In the genomic region with DNA sequence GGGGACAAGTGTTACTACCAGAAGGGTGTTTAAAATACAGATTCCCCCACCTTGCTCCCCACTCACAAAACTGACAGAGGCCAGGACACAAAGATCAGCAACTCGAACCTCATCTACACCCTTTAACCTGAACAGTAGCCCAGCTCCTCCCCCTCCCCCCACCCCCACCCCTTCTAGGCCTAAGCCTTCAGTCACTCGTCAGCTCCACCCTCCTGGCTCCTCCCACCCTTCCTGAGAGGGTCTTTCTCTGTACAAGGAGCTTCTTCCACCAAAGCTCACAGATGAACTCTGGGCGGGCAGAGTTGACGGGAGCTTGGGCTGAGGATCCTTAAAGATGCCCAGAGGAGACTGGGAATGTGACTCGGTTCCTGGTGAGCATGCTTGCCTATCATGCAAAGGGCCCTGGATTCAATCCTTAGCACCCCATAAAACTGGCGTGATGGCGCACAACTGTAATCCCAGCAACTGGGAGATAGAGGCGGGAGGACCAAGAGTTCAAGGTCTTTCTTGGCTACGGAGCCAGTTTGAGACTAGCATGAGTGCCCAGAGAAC, we compare ENCODE assay signal across 11 mouse cellular contexts. TPM values are rescaled to one million over a fixed set of nuclear protein-coding genes. Genes with fewer than 3 reads are reported as not detected.
DNase-seq lines count a peak whose midpoint lies in the region; ATAC-seq and TF ChIP-seq lines count a peak whose summit lies in the region.
"Had no signal": no experiment of that assay in that cellular context is flagged by ENCODE, and none has a peak within 500 bp of the region (broad histone marks: within the 10 kb centered on the region; RNA-seq: fewer than 3 reads in every experiment).

No protein-coding gene starts in this region.

- no peak for TF ChIP-seq EP300 in stomach, postnatal 0 days (optimal IDR thresholded peaks at IDR 0.05)

- no peak overlapping the region for H3K4me2 ChIP-seq in forebrain, embryonic 15.5 days (replicated peaks)
- peak overlapping the region; percentile 11 for H3K4me2 ChIP-seq in limb, embryonic 12.5 days
- H3K4me2 ChIP-seq in stomach, postnatal 0 days (replicated peaks; ENCODE audit: low read depth) = 0 out of 2 replicates have a peak overlapping the region, but pooled peaks have one; percentile 5

- peak overlapping the region; percentile 54 for H3K27ac ChIP-seq in forebrain, embryonic 10.5 days
- H3K27ac ChIP-seq in forebrain, embryonic 15.5 days (replicated peaks) = no peak overlapping the region
- H3K27ac ChIP-seq in limb, embryonic 12.5 days = no peak overlapping the region
- no peak overlapping the region for H3K27ac ChIP-seq in stomach, postnatal 0 days (replicated peaks)
- H3K27ac ChIP-seq: embryonic facial prominence, embryonic 13.5 days had no signal

- no peak for TF ChIP-seq CTCF in stomach, postnatal 0 days (IDR thresholded peaks at IDR 0.05; ENCODE audit: low read depth)

- peak overlapping the region; percentile 33; the same call in 1 of the 2 replicates for H3K4me3 ChIP-seq in forebrain, embryonic 10.5 days
- H3K4me3 ChIP-seq in forebrain, embryonic 15.5 days = no peak overlapping the region
- H3K4me3 ChIP-seq in limb, embryonic 12.5 days (replicated peaks) = no peak overlapping the region
- H3K4me3 ChIP-seq in stomach, postnatal 0 days (ENCODE audit: low read depth, low read length) = no peak overlapping the region
- H3K4me3 ChIP-seq: embryonic facial prominence, embryonic 13.5 days had no signal

- H3K27me3 ChIP-seq in forebrain, embryonic 10.5 days (ENCODE audit: poor library complexity, severe bottlenecking) = peaks cover 27% of the 10 kb centered on the region
- H3K27me3 ChIP-seq in forebrain, embryonic 15.5 days = no peaks in the 10 kb centered on the region
- peaks cover 22% of the 10 kb centered on the region for H3K27me3 ChIP-seq in limb, embryonic 12.5 days
- no peaks in the 10 kb centered on the region for H3K27me3 ChIP-seq in stomach, postnatal 0 days (ENCODE audit: control insufficient read depth, insufficient read depth, low read length)
- H3K27me3 ChIP-seq: embryonic facial prominence, embryonic 13.5 days had no signal

- no peak for DNase-seq in forebrain, embryonic 10.5 days (ENCODE audit: extremely low spot score, low spot score)
- peak; percentile 46 for DNase-seq in thymus, postnatal 0 days (ENCODE audit: low spot score)
- DNase-seq in thymus, postnatal 25 days = no peak
- no peak for DNase-seq in stomach, postnatal 0 days (ENCODE audit: low spot score)
- DNase-seq in adrenal gland, postnatal 36 days = no peak
- DNase-seq: kidney, postnatal 14 days had no signal

- no peaks in the 10 kb centered on the region for H3K9me3 ChIP-seq in forebrain, embryonic 10.5 days
- no peaks in the 10 kb centered on the region for H3K9me3 ChIP-seq in forebrain, embryonic 15.5 days
- H3K9me3 ChIP-seq in limb, embryonic 12.5 days = no peaks in the 10 kb centered on the region
- H3K9me3 ChIP-seq in stomach, postnatal 0 days (ENCODE audit: control insufficient read depth, low read length) = no peaks in the 10 kb centered on the region
- H3K9me3 ChIP-seq: embryonic facial prominence, embryonic 13.5 days had no signal

- peaks cover 35% of the 10 kb centered on the region for H3K36me3 ChIP-seq in forebrain, embryonic 10.5 days (replicated peaks)
- no peaks in the 10 kb centered on the region for H3K36me3 ChIP-seq in forebrain, embryonic 15.5 days
- H3K36me3 ChIP-seq in limb, embryonic 12.5 days = 0 out of 2 replicates have a peak, but pooled peaks cover 5% of the 10 kb centered on the region
- H3K36me3 ChIP-seq in stomach, postnatal 0 days (ENCODE audit: control insufficient read depth, insufficient read depth, low read length) = no peaks in the 10 kb centered on the region

- ATAC-seq in forebrain, embryonic 15.5 days (replicated peaks) = no peak
- ATAC-seq in limb, embryonic 12.5 days (ENCODE audit: insufficient number of reproducible peaks, insufficient read depth, low FRiP score, low TSS enrichment, low read depth) = no peak
- ATAC-seq in stomach, postnatal 0 days (ENCODE audit: low FRiP score, low TSS enrichment) = peak; percentile 1; the same call in 1 of the 2 replicates
- no peak for ATAC-seq in inflammation-experienced regulatory T-cells, adult 6 months

- peaks cover 98% of the 10 kb centered on the region for H3K4me1 ChIP-seq in forebrain, embryonic 10.5 days
- peaks cover 68% of the 10 kb centered on the region for H3K4me1 ChIP-seq in forebrain, embryonic 15.5 days
- peaks cover 65% of the 10 kb centered on the region for H3K4me1 ChIP-seq in limb, embryonic 12.5 days (replicated peaks)
- peaks cover 6% of the 10 kb centered on the region for H3K4me1 ChIP-seq in stomach, postnatal 0 days (replicated peaks; ENCODE audit: control insufficient read depth, insufficient read depth)

- no peak overlapping the region for H3K9ac ChIP-seq in forebrain, embryonic 15.5 days (replicated peaks)
- 0 out of 2 replicates have a peak overlapping the region, but pooled peaks have one; percentile 1 for H3K9ac ChIP-seq in limb, embryonic 12.5 days (replicated peaks)
- H3K9ac ChIP-seq in stomach, postnatal 0 days (ENCODE audit: low read length) = no peak overlapping the region

- WGBS in forebrain, embryonic 10.5 days = 34% methylated on average over 9 of the region's 9 CpGs
- WGBS in forebrain, embryonic 15.5 days = 58% methylated on average over 9 of the region's 9 CpGs
- WGBS in limb, embryonic 12.5 days = 15% methylated on average over 9 of the region's 9 CpGs
- WGBS in stomach, postnatal 0 days = 72% methylated on average over 9 of the region's 9 CpGs

RNA-seq across cellular contexts. Expression of a gene that starts 5.4 kb away (rescaled TPM):
- polyA plus RNA-seq in forebrain, embryonic 10.5 days (2016; fragmentation: Nextera tagmentation; extraction: Ambion mirVana) = 9.5 and 9.7 TPM in 2 replicates
- 18.9 and 20.4 TPM in 2 replicates for polyA plus RNA-seq in forebrain, embryonic 15.5 days (2015; fragmentation: Nextera tagmentation; extraction: Ambion mirVana)
- polyA plus RNA-seq in thymus, postnatal 0 days (2015; fragmentation: Nextera tagmentation; extraction: Ambion mirVana) = 2.6 and 3.3 TPM in 2 replicates
- polyA plus RNA-seq in limb, embryonic 12.5 days (2016; fragmentation: Nextera tagmentation; extraction: Ambion mirVana) = 13.7 and 16.9 TPM in 2 replicates
- polyA plus RNA-seq in stomach, postnatal 0 days (2015; fragmentation: Nextera tagmentation; extraction: Ambion mirVana) = 2.3 and 2.5 TPM in 2 replicates
- 10 to 100 TPM; 18.7 to 19.8 TPM for total RNA-seq in adrenal gland, postnatal 36 days (2021)
- under 1 TPM in 1 of 3 experiments, not detected in 2; 0.05 TPM for polyA plus RNA-seq in inflammation-experienced regulatory T-cells, adult 6 months (2017; shearing (Covaris generic))
- total RNA-seq: neutrophil, adult 5-6 weeks had no signal

RNA-seq across cellular contexts. Expression of a gene that starts 55.6 kb away (rescaled TPM):
- 15.1 and 15.5 TPM in 2 replicates for polyA plus RNA-seq in forebrain, embryonic 10.5 days (2016; fragmentation: Nextera tagmentation; extraction: Ambion mirVana)
- 28.2 and 30.5 TPM in 2 replicates for polyA plus RNA-seq in forebrain, embryonic 15.5 days (2015; fragmentation: Nextera tagmentation; extraction: Ambion mirVana)
- 124 and 132 TPM in 2 replicates for polyA plus RNA-seq in thymus, postnatal 0 days (2015; fragmentation: Nextera tagmentation; extraction: Ambion mirVana)
- 17.7 and 20.9 TPM in 2 replicates for polyA plus RNA-seq in limb, embryonic 12.5 days (2016; fragmentation: Nextera tagmentation; extraction: Ambion mirVana)
- 79.6 and 80.6 TPM in 2 replicates for polyA plus RNA-seq in stomach, postnatal 0 days (2015; fragmentation: Nextera tagmentation; extraction: Ambion mirVana)
- total RNA-seq in adrenal gland, postnatal 36 days (2021) = 10 to 100 TPM; 43.5 to 77.2 TPM
- polyA plus RNA-seq in inflammation-experienced regulatory T-cells, adult 6 months (2017; shearing (Covaris generic)) = 1 to 10 TPM; 1.8 to 8.1 (median 2.1) TPM
- total RNA-seq: neutrophil, adult 5-6 weeks had no signal
